8 mouse cellular contexts compared by ENCODE assay signal in the genomic region with DNA sequence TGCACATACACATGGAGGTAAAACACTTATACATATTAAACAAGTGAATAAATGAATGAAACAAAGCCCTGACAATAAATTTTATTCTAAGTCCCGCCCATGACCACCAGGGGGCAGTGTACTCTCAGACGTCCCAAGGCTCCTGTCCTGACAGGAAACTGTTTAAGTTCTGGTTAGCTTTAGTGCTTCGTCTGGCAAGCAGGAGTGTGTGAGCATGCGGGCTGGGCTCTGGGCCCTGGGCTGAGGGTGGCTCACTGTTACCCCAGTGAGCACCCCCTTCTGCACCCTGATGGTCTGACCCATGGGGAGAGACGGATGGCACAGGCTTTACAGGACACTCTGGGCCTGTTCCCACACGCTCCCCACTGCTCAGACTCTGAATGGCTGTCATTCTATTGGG. TPM values are rescaled to one million over a fixed set of nuclear protein-coding genes. Genes with fewer than 3 reads are reported as not detected.
DNase-seq lines count a peak whose midpoint lies in the region; ATAC-seq and TF ChIP-seq lines count a peak whose summit lies in the region.

No protein-coding gene starts in this region.

- 33% methylated on average over 6 of the region's 6 CpGs for WGBS in kidney, embryonic 15.5 days
- 31% methylated on average over 6 of the region's 6 CpGs for WGBS in liver, embryonic 14.5 days (ENCODE audit: insufficient replicate concordance)

- no peak overlapping the region for H3K4me3 ChIP-seq in G1E (ENCODE audit: low read depth, low read length)
- H3K4me3 ChIP-seq in kidney, embryonic 15.5 days (replicated peaks), result no peak overlapping the region
- H3K4me3 ChIP-seq in liver, embryonic 14.5 days (ENCODE audit: insufficient read depth in 1 of 2, low read depth in 2 of 2, low read length in 2 of 2), result no peak overlapping the region

- no peaks in the 10 kb centered on the region; the same call in 1 of the 2 replicates for H3K27me3 ChIP-seq in G1E (ENCODE audit: insufficient read depth, low read length)
- no peaks in the 10 kb centered on the region for H3K27me3 ChIP-seq in kidney, embryonic 15.5 days
- H3K27me3 ChIP-seq in liver, embryonic 14.5 days (ENCODE audit: control insufficient read depth, insufficient read depth, low read length), result no peaks in the 10 kb centered on the region

- no peaks in the 10 kb centered on the region for H3K9me3 ChIP-seq in G1E (replicated peaks)
- no peaks in the 10 kb centered on the region for H3K9me3 ChIP-seq in kidney, embryonic 15.5 days (replicated peaks)
- no peaks in the 10 kb centered on the region for H3K9me3 ChIP-seq in liver, embryonic 14.5 days (ENCODE audit: control insufficient read depth, low read length)

- H3K4me2 ChIP-seq in kidney, embryonic 15.5 days, result no peak overlapping the region
- H3K4me2 ChIP-seq in liver, embryonic 14.5 days (ENCODE audit: low read depth), result no peak overlapping the region

- no peaks in the 10 kb centered on the region for H3K36me3 ChIP-seq in G1E (replicated peaks)
- peaks cover 21% of the 10 kb centered on the region for H3K36me3 ChIP-seq in kidney, embryonic 15.5 days
- H3K36me3 ChIP-seq in liver, embryonic 14.5 days (replicated peaks; ENCODE audit: control insufficient read depth, insufficient read depth, low read depth), result no peaks in the 10 kb centered on the region

- H3K27ac ChIP-seq in kidney, embryonic 15.5 days, result no peak overlapping the region
- H3K27ac ChIP-seq in liver, embryonic 14.5 days, result no peak overlapping the region

- no peaks in the 10 kb centered on the region for H3K4me1 ChIP-seq in G1E (ENCODE audit: insufficient read depth, low read depth, low read length)
- no peaks in the 10 kb centered on the region; the same call in 1 of the 2 replicates for H3K4me1 ChIP-seq in kidney, embryonic 15.5 days
- no peaks in the 10 kb centered on the region for H3K4me1 ChIP-seq in liver, embryonic 14.5 days (replicated peaks; ENCODE audit: control insufficient read depth in 2 of 2, insufficient read depth in 2 of 2, low read length in 1 of 2)

- H3K9ac ChIP-seq in kidney, embryonic 15.5 days, result no peak overlapping the region
- H3K9ac ChIP-seq in liver, embryonic 14.5 days (replicated peaks), result no peak overlapping the region

- TF ChIP-seq EP300 in liver, embryonic 14.5 days (IDR thresholded peaks at IDR 0.05; ENCODE audit: low read depth), result no peak

- DNase-seq in A20 (ENCODE audit: low read depth, low spot score) (peak; percentile 69), G1E (ENCODE audit: low spot score) (peak; percentile 64)
- DNase-seq in cerebellum, adult 8-10 months, result peak; percentile 69
- peak; percentile 57 to 71 for DNase-seq in frontal cortex, postnatal 25 days (ENCODE audit: low spot score in 2 of 2)
- DNase-seq in liver, embryonic 14.5 days (ENCODE audit: low read depth in 3 of 3, low spot score in 3 of 3), result peak in 1 of 3 experiments; percentile 32
- peak; percentile 67 for DNase-seq in ovary, postnatal 14 days (ENCODE audit: low spot score)
- DNase-seq in urinary bladder, postnatal 25 days (ENCODE audit: low spot score), result peak; percentile 75

- TF ChIP-seq CTCF in G1E (IDR thresholded peaks at IDR 0.05; ENCODE audit: low read depth, low read length), result peak; percentile 67
- TF ChIP-seq CTCF in liver, embryonic 14.5 days (IDR thresholded peaks at IDR 0.05; ENCODE audit: low read depth), result peak; percentile 90

- ATAC-seq in G1E (ENCODE audit: extremely low read depth, insufficient number of reproducible peaks, low FRiP score, poor library complexity, severe bottlenecking), result no peak; the same call in 1 of the 2 replicates
- 0 out of 2 replicates have a peak, but pooled peaks have one; percentile 15 for ATAC-seq in kidney, embryonic 15.5 days (replicated peaks; ENCODE audit: low FRiP score)
- no peak for ATAC-seq in liver, embryonic 14.5 days (ENCODE audit: insufficient read depth)

RNA-seq across cellular contexts. Expression of a gene that starts 12.6 kb away (rescaled TPM):
- not detected in 2 replicates for total RNA-seq in G1E (2014; fragmentation: Nextera tagmentation)
- 0.27 TPM in 1 of 2 replicates, not detected in the other for total RNA-seq in G1E (2017)
- not detected in 2 replicates for polyA plus RNA-seq in G1E (2012)
- 5.0 and 5.2 TPM in 2 replicates for polyA plus RNA-seq in kidney, embryonic 15.5 days (2015; fragmentation: Nextera tagmentation; extraction: Ambion mirVana)
- polyA plus RNA-seq in liver, embryonic 14.5 days (2012; rRNA removed), result 1.8 and 8.5 TPM in 2 replicates
- 1.4 and 1.5 TPM in 2 replicates for polyA plus RNA-seq in liver, embryonic 14.5 days (2014; fragmentation: Nextera tagmentation; extraction: Ambion mirVana)
